Mouse (Mus musculus) liver, postnatal 0 days (tissue): Measurements from ENCODE around the gene Sgo1.

ENCODE experiments used
- CTCF ChIP-seq: sonication (generic); IDR thresholded peaks from 2 replicates; pipeline ENCODE4 v1.5.1; 2016; ENCODE audit warnings: antibody characterized with exemption, low read depth
- EP300 ChIP-seq: IDR thresholded peaks from 2 replicates; pipeline ENCODE4 v1.6.1; 2016; ENCODE audit warnings: antibody characterized with exemption, low read depth, mild to moderate bottlenecking

DNA sequence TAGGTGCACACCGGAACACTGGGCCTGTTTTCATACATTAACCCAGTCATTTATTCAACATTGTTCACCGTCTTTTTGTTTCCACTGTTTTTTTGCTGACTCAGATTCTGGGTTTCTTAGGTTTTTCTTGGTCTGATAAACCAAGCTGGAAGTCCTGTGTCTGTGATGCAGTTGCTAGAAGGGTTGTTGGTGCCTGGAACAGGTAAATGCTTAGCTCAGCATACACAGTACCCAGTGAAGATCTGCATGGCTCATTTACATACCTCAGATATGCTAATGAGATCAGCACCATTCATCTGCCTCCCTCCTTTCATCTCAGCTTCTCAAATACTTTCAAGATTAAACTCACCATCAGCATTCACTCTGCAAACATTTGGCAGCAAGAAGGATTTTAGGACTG is 30.5 kb downstream of the Sgo1 start:
- TF ChIP-seq CTCF (no peak), EP300 (no peak)
